Mouse (Mus musculus): Measurements from ENCODE around the gene Gm48552. TPM values are rescaled to one million over a fixed set of nuclear protein-coding genes. Genes with fewer than 3 reads are reported as not detected.

The Gm48552 gene
- polyA plus RNA-seq, 1 experiment: 6.8 TPM

DNA sequence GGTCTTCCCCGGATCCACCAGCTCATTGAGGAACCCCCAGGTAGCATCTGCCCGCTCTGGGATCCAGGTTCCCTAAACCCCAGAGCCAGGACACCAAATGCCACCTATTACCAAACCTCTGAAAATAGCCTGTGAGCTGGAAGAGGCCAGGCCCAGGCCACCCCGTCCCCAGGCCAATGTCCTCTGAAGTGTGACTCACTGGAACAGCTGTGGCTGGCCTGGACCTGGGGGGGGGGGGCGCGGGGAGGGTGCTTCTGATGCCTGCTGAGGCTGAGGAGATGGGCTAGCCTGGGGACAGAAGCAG lies 32.9 kb downstream of the Gm48552 start:
- no peak overlapping the region for H3K27ac ChIP-seq (ENCODE audit: insufficient read depth, low read length)
- no peak overlapping the region for H3K4me3 ChIP-seq (ENCODE audit: insufficient read depth, low read length)
- no peak for TF ChIP-seq POLR2A (IDR thresholded peaks at IDR 0.05; ENCODE audit: extremely low read depth, insufficient read depth, low read length)
- TF ChIP-seq CTCF (IDR thresholded peaks at IDR 0.05; ENCODE audit: extremely low read depth, insufficient read depth, low read length): no peak
- peaks cover 7% of the 10 kb centered on the region; the same call in 1 of the 2 replicates for H3K4me1 ChIP-seq (ENCODE audit: control insufficient read depth, insufficient read depth, low read length)

DNA sequence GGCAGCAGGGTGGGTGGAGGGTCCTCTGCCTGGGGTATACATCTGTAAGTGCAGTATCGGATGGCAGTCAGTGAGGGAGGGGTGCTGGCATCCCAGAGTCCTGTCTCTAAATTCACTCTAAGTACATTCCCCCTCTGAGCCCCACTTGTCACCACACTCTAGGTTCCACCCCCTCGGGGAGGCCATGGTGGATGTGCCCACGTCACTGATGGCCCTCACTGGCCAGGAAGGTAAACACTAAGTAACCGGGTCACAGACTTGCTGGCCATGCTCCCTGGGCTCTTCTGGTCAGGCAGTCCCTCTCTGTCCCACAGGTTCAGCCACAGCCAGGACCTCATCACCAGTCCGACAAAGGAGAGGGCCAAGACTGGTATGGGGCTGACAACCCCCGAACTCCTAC lies 33.4 kb downstream of the Gm48552 start:
- H3K4me1 ChIP-seq (ENCODE audit: control insufficient read depth, insufficient read depth, low read length): peaks cover 7% of the 10 kb centered on the region; the same call in 1 of the 2 replicates
- no peak overlapping the region for H3K4me3 ChIP-seq (ENCODE audit: insufficient read depth, low read length)
- no peak overlapping the region for H3K27ac ChIP-seq (ENCODE audit: insufficient read depth, low read length)
- TF ChIP-seq POLR2A (IDR thresholded peaks at IDR 0.05; ENCODE audit: extremely low read depth, insufficient read depth, low read length) (no peak), CTCF (IDR thresholded peaks at IDR 0.05; ENCODE audit: extremely low read depth, insufficient read depth, low read length) (no peak)

DNA sequence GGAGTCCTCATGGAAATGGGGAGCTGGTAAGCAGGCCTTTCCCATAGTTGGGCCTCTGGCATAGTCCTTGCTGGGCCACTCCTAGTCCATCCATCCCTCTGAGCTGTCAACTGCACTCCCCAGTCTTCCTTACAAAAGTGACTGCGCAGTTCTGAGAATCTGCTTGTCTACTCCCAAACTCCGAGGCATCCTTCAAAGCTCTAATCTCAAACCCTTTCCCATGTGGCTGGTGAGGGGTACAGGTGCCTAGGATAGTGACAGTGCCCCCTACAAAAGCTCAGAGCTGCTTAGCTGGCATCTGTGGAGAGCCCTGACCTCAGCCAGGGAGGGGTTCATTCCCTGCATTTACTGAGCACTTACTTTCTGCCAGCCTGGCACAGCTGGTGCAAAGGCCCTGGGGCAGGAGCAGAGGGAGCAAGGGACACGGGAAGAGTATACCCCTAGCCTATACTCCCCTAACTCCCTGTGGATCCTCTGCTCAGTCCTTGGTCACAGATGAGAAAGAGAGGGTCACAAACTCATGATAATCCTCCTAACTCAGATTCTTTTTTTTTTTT lies 33.9 kb downstream of the Gm48552 start:
- no peak overlapping the region for H3K4me3 ChIP-seq (ENCODE audit: insufficient read depth, low read length)
- TF ChIP-seq CTCF (IDR thresholded peaks at IDR 0.05; ENCODE audit: extremely low read depth, insufficient read depth, low read length): no peak
- no peak for TF ChIP-seq POLR2A (IDR thresholded peaks at IDR 0.05; ENCODE audit: extremely low read depth, insufficient read depth, low read length)
- H3K4me1 ChIP-seq (ENCODE audit: control insufficient read depth, insufficient read depth, low read length): peaks cover 9% of the 10 kb centered on the region; the same call in 1 of the 2 replicates
- H3K27ac ChIP-seq (ENCODE audit: insufficient read depth, low read length): no peak overlapping the region

DNA sequence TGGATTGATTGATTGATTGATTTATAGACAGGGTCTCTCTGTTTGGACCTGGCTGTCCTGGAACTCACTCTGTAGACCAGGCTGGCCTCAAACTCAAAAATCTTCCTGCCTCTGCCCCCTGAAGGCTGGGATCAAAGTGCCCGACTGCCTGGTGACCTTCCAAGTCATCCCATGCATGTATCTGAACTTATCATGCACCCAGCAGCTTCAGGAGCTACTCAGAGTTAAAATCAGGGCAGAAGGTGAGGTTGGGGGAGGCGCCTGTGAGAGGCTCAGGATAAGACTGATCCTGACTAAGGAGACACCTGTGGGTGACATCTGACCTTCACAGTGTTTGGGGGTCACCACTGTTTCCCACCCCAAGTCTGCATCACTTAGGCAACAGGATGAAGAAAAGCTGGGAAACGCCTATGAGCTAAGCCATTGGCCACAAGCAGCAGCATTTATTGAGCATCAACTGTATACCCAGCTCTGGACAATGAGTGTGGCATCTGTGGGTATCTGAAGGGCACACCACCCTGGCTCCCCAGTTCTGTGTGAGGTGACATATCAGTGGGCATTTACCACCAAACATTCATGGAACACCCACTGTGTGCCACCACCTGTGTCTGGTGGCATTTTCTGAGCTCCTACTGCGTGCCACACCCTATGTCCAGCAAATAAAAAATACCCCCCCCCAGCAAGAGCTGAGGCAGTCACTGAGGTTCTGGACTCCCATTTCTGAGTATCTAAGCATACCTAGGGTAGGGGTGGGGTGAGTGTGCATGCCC lies 34.9 kb downstream of the Gm48552 start:
- no peak overlapping the region for H3K27ac ChIP-seq (ENCODE audit: insufficient read depth, low read length)
- H3K4me1 ChIP-seq (ENCODE audit: control insufficient read depth, insufficient read depth, low read length): peaks cover 8% of the 10 kb centered on the region; the same call in 1 of the 2 replicates
- no peak for TF ChIP-seq CTCF (IDR thresholded peaks at IDR 0.05; ENCODE audit: extremely low read depth, insufficient read depth, low read length)
- no peak for TF ChIP-seq POLR2A (IDR thresholded peaks at IDR 0.05; ENCODE audit: extremely low read depth, insufficient read depth, low read length)
- H3K4me3 ChIP-seq (ENCODE audit: insufficient read depth, low read length): no peak overlapping the region

DNA sequence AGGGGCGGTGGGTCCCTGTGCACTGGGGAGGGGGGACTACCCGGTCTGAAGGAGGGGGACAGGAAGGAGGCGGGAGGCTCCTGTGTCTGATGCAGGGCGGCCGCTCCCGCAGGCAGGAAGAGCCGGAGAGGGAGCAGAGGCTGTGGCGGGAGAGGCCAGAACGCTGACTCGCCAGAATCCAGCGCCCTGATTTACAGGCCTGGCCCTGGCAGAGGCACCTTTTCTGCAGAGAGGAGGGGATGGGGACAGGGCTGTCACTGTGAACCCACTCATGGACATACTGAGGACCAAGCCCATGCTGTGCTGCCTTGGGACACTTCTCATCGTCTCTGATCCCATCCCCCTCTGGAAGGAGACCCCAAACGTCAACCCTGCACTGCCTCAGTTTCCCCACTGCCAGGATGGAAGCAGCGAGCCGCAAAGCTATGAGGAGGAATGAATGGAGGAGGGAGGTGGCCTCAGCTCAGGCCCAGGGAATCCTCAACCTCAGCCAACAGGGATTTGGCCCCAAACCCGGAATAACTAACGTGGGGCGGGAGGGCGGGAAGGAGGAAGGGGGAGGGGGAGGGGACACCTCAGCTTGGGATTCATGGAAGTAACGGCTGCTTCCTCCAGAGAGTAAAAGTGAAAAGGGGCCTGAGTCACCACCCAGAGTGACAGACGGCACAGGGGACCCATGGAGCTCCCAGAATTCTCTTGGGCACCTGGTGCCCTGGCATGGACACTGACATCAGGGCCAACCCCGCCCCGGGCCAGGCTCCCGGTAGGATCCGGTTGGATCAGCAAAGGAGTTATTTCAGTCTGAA lies 35.6 kb downstream of the Gm48552 start:
- H3K27ac ChIP-seq (ENCODE audit: insufficient read depth, low read length): 0 out of 2 replicates have a peak overlapping the region, but pooled peaks have one; percentile 55
- H3K4me3 ChIP-seq (ENCODE audit: insufficient read depth, low read length): peak overlapping the region; percentile 80
- peaks cover 7% of the 10 kb centered on the region; the same call in 1 of the 2 replicates for H3K4me1 ChIP-seq (ENCODE audit: control insufficient read depth, insufficient read depth, low read length)
- TF ChIP-seq POLR2A (IDR thresholded peaks at IDR 0.05; ENCODE audit: extremely low read depth, insufficient read depth, low read length) (no peak), CTCF (IDR thresholded peaks at IDR 0.05; ENCODE audit: extremely low read depth, insufficient read depth, low read length) (no peak)

DNA sequence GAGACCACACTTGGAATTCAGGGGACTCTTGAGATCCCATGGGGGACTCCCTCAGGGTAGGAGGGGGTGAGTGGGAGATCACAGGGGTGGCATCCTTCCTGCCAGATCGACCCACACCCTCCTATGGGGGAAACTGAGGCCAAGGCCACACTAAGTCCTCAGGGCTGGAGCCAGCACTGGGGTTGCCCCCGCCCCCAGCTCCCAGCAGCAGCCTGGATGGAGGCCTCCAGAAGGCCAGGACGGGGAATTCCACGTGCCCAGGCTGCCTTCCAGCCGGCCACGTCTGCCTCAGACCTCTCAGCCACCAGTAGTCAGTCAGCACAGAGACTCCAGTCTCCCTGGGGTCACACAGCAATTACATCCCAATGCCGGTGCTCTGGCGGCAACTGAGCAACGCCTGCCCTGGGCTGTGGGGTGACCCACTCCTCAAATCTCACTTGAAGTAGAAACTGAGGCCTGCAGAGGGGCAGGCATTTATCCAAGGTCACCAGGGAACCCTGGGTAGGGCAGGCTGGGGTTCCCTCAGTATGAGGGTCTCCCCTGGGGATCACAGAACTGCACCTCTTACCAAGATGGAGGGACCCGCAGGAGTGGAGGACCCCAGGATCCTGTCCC lies 36.5 kb downstream of the Gm48552 start:
- Histone ChIP-seq H3K4me1 (ENCODE audit: control insufficient read depth, insufficient read depth, low read length) (peaks cover 7% of the 10 kb centered on the region; the same call in 1 of the 2 replicates), H3K4me3 (ENCODE audit: insufficient read depth, low read length) (peak overlapping the region; percentile 80; the same call in 1 of the 2 replicates), H3K27ac (ENCODE audit: insufficient read depth, low read length) (no peak overlapping the region)
- no peak for TF ChIP-seq POLR2A (IDR thresholded peaks at IDR 0.05; ENCODE audit: extremely low read depth, insufficient read depth, low read length)
- no peak for TF ChIP-seq CTCF (IDR thresholded peaks at IDR 0.05; ENCODE audit: extremely low read depth, insufficient read depth, low read length)

DNA sequence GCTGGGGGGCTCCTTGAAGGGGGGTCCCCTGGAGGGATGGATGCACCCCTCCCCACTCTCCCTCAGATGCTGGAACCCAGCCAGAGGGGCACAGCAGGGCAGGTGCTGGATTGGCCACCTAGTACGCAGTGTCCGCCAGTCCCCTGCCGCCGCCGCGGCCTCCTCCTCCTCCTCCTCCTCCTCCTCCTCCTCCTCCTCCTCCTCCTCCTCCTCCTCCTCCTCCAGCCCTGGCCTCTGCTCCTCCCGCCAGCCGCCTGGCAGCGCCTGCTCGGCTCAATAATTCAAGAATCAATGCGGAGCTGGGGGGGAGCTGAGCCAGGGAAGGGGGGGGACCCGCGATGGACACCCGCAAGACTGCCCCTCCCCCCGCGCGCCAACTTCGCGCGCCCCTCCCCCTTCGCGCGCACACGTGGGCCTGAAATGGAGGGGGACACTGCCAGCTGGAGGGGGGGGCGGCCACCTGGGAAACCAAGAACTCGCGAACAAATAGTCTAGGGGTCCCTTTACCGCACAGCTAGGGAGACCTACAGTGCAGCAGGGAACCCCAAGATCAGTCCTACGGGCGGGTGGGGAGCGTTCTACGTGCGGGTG lies 37.4 kb downstream of the Gm48552 start:
- H3K27ac ChIP-seq (ENCODE audit: insufficient read depth, low read length): peak overlapping the region; percentile 85; the same call in 1 of the 2 replicates

DNA sequence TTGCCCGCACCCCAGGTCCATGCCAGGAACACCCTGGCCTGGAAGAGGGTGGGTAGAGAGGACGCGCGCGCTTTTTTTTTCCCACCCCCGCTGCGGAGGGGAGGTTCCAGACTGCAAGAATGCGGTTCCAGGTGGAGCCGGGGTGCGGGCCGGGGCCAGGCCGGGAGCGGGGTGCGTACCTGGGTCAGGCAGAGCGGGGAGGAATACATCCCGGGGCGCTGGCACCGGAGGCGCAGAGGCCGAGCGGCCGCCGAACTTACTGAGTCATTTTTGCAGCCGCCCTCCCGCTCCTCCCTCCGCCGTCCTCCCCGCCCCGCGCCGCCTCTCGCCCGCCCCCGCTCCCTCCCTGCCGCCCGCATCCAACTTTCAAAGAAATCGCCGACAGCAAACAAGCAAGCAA lies 38.1 kb downstream of the Gm48552 start:
- Histone ChIP-seq H3K27ac (ENCODE audit: insufficient read depth, low read length) (peak overlapping the region; percentile 85), H3K4me1 (ENCODE audit: control insufficient read depth, insufficient read depth, low read length) (peaks cover 7% of the 10 kb centered on the region; the same call in 1 of the 2 replicates), H3K4me3 (ENCODE audit: insufficient read depth, low read length) (peak overlapping the region; percentile 80)
- TF ChIP-seq CTCF (IDR thresholded peaks at IDR 0.05; ENCODE audit: extremely low read depth, insufficient read depth, low read length) (no peak), POLR2A (IDR thresholded peaks at IDR 0.05; ENCODE audit: extremely low read depth, insufficient read depth, low read length) (no peak)

More for the DNA sequence above, 37.4 kb downstream of the Gm48552 start:
- Histone ChIP-seq H3K4me3 (ENCODE audit: insufficient read depth, low read length) (peak overlapping the region; percentile 80), H3K4me1 (ENCODE audit: control insufficient read depth, insufficient read depth, low read length) (peaks cover 7% of the 10 kb centered on the region; the same call in 1 of the 2 replicates)
- TF ChIP-seq CTCF (IDR thresholded peaks at IDR 0.05; ENCODE audit: extremely low read depth, insufficient read depth, low read length) (no peak), POLR2A (IDR thresholded peaks at IDR 0.05; ENCODE audit: extremely low read depth, insufficient read depth, low read length) (no peak)

DNA sequence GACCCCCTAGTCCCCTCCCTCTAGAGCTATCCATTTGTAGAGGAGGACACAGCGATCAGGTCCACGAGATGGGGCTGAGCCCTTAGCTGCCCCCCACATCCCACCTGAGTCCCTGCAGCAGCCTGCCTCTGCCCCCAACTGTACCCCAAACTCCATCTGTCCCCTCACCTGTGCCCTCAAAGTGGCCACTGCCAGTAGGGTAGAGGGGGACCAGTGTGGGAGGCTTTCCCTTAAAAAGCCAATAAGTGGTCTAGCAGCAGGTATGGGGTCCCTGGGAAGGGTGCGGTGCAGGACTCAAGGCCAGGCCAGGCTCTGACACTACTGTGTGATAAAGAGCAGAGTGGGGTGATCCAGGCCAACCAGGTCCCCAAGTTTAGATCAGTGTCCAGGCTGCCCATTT lies 38.5 kb downstream of the Gm48552 start:
- TF ChIP-seq POLR2A (IDR thresholded peaks at IDR 0.05; ENCODE audit: extremely low read depth, insufficient read depth, low read length): no peak
- TF ChIP-seq CTCF (IDR thresholded peaks at IDR 0.05; ENCODE audit: extremely low read depth, insufficient read depth, low read length): no peak
- Histone ChIP-seq H3K4me3 (ENCODE audit: insufficient read depth, low read length) (peak overlapping the region; percentile 80), H3K4me1 (ENCODE audit: control insufficient read depth, insufficient read depth, low read length) (peaks cover 7% of the 10 kb centered on the region; the same call in 1 of the 2 replicates), H3K27ac (ENCODE audit: insufficient read depth, low read length) (peak overlapping the region; percentile 74; the same call in 1 of the 2 replicates)

All from cortical plate, adult 2 months (tissue).